Mouse (Mus musculus) adrenal gland, postnatal 14 days (tissue): ENCODE results near the gene Ubap1l. TPM values are rescaled to one million over a fixed set of nuclear protein-coding genes. Genes with fewer than 3 reads are reported as not detected.

Experiments
- DNase-seq: peaks from one replicate; pipeline ENCODE4 v3.0.0; 2021; ENCODE audit warnings: mixed read lengths
- total RNA-seq: library from RNA; stranded (reverse); gene quantifications from 2 replicates; pipeline ENCODE4 v1.2.3, GENCODE M21; 2021

Gene Ubap1l
- total RNA-seq, 1 experiment from 2014 or later, result 0.52 TPM

DNA sequence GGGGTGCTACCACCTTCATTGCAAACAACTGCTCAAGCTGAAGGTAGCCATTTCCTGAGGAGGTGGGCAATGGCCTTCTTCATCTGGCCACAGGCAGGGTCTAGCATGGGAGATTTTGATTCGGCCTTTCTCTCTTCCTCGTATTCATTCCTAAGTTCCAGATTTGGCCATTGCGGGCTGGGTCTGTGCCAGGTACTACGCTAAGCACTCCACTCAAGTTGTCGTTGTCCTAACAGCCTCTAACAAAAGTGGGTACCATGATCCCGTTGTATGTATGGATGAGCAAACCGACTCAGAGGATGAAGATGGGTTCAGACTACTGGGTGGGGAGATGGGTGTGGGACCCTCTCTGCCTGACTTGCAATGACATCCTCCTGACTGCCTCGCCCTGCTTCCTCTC, 49.5 kb downstream of the Ubap1l start:
- no peak for DNase-seq

DNA sequence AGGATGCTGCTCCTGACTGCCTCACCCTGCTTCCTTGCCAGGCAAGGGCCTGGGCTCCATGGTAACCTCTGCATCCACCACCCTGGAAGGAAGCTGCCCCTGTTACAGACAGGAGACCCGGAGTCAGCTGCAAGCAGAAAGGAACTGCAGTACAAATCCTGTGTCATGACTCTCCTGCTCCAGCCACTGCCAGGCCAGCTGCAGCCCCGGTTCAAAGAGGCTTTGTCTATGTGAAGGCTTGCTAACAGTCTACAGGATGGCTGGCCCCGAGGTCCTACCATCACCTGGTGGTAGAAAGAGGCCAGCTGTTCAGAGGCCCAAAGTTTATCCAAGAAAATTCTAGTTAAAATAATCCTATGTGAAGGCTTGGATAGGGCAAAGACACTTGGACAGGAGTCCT, 50.5 kb downstream of the Ubap1l start:
- no peak for DNase-seq

DNA sequence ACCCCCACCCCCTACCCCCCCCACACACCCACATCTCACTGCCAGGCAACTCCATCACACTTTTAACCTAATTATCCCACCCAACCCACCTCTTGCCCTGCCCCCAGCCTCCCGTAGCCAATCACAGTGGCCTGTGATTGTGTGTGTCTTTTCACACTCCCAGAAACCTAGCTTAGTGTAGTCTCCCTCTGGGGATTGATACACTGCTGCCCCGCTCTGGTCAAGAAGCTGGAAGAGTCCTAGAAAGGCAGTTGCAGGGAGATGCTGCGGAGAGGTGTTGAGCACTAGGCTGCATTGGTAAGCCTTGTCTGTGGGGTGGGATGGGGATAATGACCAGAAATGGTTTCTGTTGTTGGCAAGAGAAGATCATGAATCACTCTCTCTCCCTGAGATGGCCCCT, 56.9 kb downstream of the Ubap1l start:
- no peak for DNase-seq

DNA sequence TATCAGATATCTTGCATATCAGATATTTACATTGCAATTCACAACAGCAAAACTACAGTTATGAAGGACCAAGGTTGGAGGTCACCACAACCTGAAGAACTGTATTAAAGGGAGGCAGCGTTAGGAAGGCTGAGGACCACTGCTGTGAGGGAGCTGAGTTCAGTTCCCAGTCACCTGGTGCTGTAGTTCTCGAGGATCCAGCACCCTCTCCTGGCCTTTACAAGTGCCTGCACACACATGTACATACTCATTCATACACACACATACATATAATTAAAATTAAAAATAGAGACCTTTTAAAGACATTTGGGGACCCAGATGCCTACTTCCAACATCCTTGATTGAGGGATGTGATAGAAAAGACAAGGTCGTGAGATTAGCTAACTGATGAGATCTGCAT, 58.8 kb downstream of the Ubap1l start:
- DNase-seq, result no peak

DNA sequence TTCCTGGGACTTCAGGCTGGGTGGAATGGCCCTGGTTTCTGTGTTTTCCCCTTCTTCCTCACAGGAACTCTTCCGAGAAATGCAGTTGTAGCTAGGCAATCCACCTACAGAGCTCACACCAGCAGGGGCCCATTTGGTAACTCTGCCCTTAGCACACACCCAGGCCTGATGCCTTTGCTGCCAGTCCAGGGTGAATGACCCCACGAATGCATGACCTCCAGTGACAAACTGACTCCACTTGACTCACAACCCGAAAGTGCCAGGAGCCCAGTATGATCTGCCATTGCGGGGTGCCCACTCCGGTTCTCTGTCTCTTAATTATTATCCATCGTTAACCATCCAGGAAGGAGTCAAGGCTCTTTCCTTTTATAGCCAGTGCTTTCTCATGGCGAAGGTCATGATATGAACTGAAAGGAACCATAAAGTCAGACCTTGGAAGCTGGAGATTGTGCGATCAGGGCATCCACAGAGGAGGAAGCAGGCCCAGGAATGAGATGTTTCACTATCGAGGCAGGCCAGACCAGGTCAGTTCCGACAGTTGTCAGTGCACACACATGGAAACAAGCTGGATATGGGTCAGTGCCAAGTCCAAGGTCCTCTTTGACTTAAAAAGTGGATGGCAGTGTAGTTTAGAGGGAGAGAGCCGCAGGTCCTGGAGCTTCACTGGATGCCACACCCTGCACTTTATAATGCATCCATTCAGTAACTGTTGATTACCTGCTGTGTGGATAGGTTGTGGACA, 62.1 kb downstream of the Ubap1l start, which contains the start of gene Slc51b:
Slc51b (minus strand) TSS at position 196 of the 742 bp plus-strand sequence.
- peak; percentile 59 for DNase-seq

DNA sequence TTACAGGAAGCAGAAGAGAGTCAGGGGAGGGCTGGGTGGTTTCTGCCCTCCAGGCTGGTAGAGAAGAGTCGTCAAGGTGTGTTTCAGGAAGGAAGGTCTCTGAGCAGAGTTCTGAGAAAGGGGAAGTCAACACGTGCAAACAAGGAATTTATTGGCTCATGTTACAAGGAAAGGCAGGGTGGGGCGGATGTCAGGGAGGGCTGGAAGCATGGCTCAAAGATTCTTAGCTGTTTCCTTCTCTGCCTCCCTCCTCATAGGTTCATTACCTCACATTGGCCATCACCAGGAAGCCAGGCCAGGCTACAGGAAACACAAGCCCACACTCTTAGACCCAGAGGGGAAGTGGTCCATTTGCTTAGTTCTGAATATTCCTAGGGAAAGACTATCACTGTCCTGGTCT, 63.6 kb downstream of the Ubap1l start:
- no peak for DNase-seq

DNA sequence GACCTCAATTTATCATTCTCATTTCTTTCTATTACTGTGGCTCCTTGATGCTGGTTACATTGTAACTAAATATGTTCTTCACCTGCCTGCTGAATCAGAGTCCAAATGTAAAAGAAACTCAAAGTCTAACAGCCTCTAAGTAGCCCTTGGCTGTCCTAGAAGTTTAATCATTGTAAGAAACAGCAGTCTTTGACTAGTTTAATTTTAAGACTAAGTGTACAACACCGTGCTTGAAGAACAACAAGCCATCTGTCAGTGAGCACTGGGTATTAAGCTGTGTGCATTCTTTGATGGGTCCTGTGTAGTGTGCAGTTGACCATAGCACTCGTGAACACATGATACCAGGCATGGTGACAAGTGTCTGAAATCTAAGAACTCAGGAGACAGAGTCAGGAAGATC, 66.7 kb downstream of the Ubap1l start:
- no peak for DNase-seq

DNA sequence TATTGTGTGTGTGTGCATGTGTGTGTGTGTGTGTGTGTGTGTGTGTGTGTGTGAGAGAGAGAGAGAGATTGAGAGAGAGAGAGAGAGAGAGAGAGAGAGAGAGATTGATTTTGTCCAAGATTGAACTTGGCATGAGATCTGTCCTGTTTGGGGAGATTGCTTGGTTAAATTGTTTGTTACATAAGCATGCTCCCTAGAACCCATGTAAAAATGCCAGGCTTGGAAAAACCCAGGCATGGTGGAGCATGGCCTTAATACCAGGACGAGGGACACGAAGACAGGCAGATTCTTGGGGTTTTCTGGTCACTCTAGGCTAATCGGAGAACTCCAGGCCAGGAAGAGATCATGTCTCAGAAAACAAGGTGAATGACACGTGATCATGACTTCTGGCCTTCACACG, 67.2 kb downstream of the Ubap1l start:
- no peak for DNase-seq

Other genes with a start within 250 kb of the Ubap1l start
- 1.2 and 1.4 TPM in 2 replicates for gene Igdcc3, start 219.9 kb upstream of the Ubap1l start, total RNA-seq
- gene Parp16, start 165.7 kb upstream of the Ubap1l start, total RNA-seq, result 15.2 and 17.3 TPM in 2 replicates
- 5.1 and 5.6 TPM in 2 replicates for gene Cilp, start 95.9 kb upstream of the Ubap1l start, total RNA-seq
- 132 and 152 TPM in 2 replicates for gene Clpx, start 66.8 kb upstream of the Ubap1l start, total RNA-seq
- 15.0 and 18.8 TPM in 2 replicates for gene Pdcd7, start 14.9 kb upstream of the Ubap1l start, total RNA-seq
- 0.26 and 0.63 TPM in 2 replicates for gene Kbtbd13, start 30.6 kb downstream of the Ubap1l start, total RNA-seq
- 31.5 and 37.3 TPM in 2 replicates for gene Rasl12, start 37.5 kb downstream of the Ubap1l start, total RNA-seq
- not detected in 2 replicates for gene Slc51b, start 61.9 kb downstream of the Ubap1l start, total RNA-seq
- gene Mtfmt, start 74.7 kb downstream of the Ubap1l start, total RNA-seq, result 12.3 and 14.7 TPM in 2 replicates
- gene Spg21, start 99.9 kb downstream of the Ubap1l start, total RNA-seq, result 45.6 and 46.1 TPM in 2 replicates
- gene Ankdd1a, start 159.2 kb downstream of the Ubap1l start, total RNA-seq, result 0.41 TPM in 1 of 2 replicates, not detected in the other
- 36.1 and 48.0 TPM in 2 replicates for gene Plekho2, start 219.0 kb downstream of the Ubap1l start, total RNA-seq
- 1.7 and 2.9 TPM in 2 replicates for gene Pif1, start 226.1 kb downstream of the Ubap1l start, total RNA-seq